Mouse (Mus musculus) neural tube, embryonic 12.5 days (tissue): ENCODE measurements at regions not wholly inside any gene's neighbourhood (a gene's known extent, or its start where the extent isn't known, plus 50 kb on each side); places are given as distances from the start of the nearest gene placed in this dataset.

Experiments
- ATAC-seq: fragments of 200-750 bp; cut with Nextera tagmentation; 2 replicates; pipeline ENCODE4 v1.8.0; 2017; ENCODE audit warnings: low read depth, mild to moderate bottlenecking, moderate TSS enrichment, moderate library complexity; ENCODE audit not compliant: low FRiP score
- H3K27ac ChIP-seq: fragments of 300-500 bp; sonication (generic); 2 replicates; pipeline ENCODE4 v1.5.1; 2016
- H3K27me3 ChIP-seq: fragments of 300-500 bp; sonication (generic); replicated peaks from 2 replicates; pipeline ENCODE4 v1.6.1; 2016; ENCODE audit warnings: mild to moderate bottlenecking
- H3K36me3 ChIP-seq: fragments of 300-500 bp; sonication (generic); 2 replicates; pipeline ENCODE4 v1.6.1; 2016; ENCODE audit warnings: mild to moderate bottlenecking
- H3K4me1 ChIP-seq: fragments of 300-500 bp; sonication (generic); 2 replicates; pipeline ENCODE4 v1.6.1; 2016
- H3K4me2 ChIP-seq: fragments of 300-500 bp; sonication (generic); replicated peaks from 2 replicates; pipeline ENCODE4 v1.6.1; 2016; ENCODE audit warnings: mild to moderate bottlenecking
- H3K4me3 ChIP-seq: fragments of 300-500 bp; sonication (generic); 2 replicates; pipeline ENCODE4 v1.5.1; 2016
- H3K9ac ChIP-seq: fragments of 300-500 bp; sonication (generic); 2 replicates; pipeline ENCODE4 v1.6.1; 2016; ENCODE audit warnings: mild to moderate bottlenecking
- H3K9me3 ChIP-seq: fragments of 300-500 bp; sonication (generic); 2 replicates; pipeline ENCODE4 v1.6.1; 2016; ENCODE audit warnings: mild to moderate bottlenecking
- WGBS: fragments of 180-500 bp; shearing (Covaris S2); methylation state at CpG from one replicate; pipeline ENCODE4 v1.1.7; 2016; 5-methylcytosine and 5-hydroxymethylcytosine counted together

GRCm38 (mm10) chr7:133521936-133522335 is 80.0 kb downstream of the Tex36 start:
- no peaks in the 10 kb centered on the region for H3K4me1 ChIP-seq
- no peak for ATAC-seq
- WGBS = 94% methylated on average over 3 of the region's 3 CpGs
- H3K4me3 ChIP-seq = no peak overlapping the region
- H3K9me3 ChIP-seq = no peaks in the 10 kb centered on the region
- no peaks in the 10 kb centered on the region for H3K36me3 ChIP-seq
- no peak overlapping the region for H3K9ac ChIP-seq
- H3K27me3 ChIP-seq = no peaks in the 10 kb centered on the region
- H3K4me2 ChIP-seq = no peak overlapping the region
- no peak overlapping the region for H3K27ac ChIP-seq

- Histone ChIP-seq H3K4me2 (no peak overlapping the region), H3K36me3 (no peaks in the 10 kb centered on the region), H3K27me3 (no peaks in the 10 kb centered on the region), H3K9ac (no peak overlapping the region), H3K4me1 (no peaks in the 10 kb centered on the region), H3K9me3 (no peaks in the 10 kb centered on the region), H3K4me3 (no peak overlapping the region), H3K27ac (no peak overlapping the region)
- no peak for ATAC-seq
- WGBS = 92% methylated on average over 3 of the region's 3 CpGs
These were observed 83.0 kb downstream of the Tex36 start for GRCm38 (mm10) chr7:133518926-133519325.

- Histone ChIP-seq H3K4me2 (no peak overlapping the region), H3K9me3 (no peaks in the 10 kb centered on the region), H3K36me3 (no peaks in the 10 kb centered on the region), H3K4me3 (no peak overlapping the region), H3K27ac (no peak overlapping the region), H3K4me1 (no peaks in the 10 kb centered on the region), H3K27me3 (no peaks in the 10 kb centered on the region), H3K9ac (no peak overlapping the region)
- ATAC-seq = no peak
- WGBS = 91% methylated on average over 5 of the region's 5 CpGs
These were observed 84.4 kb downstream of the Tex36 start for GRCm38 (mm10) chr7:133517576-133517975.

- Histone ChIP-seq H3K9me3 (no peaks in the 10 kb centered on the region), H3K4me2 (no peak overlapping the region), H3K27me3 (no peaks in the 10 kb centered on the region), H3K9ac (no peak overlapping the region), H3K4me3 (no peak overlapping the region), H3K36me3 (no peaks in the 10 kb centered on the region), H3K27ac (no peak overlapping the region), H3K4me1 (peaks cover 7% of the 10 kb centered on the region; the same call in 1 of the 2 replicates)
- 74% methylated on average over 5 of the region's 5 CpGs for WGBS
- no peak for ATAC-seq
These were observed 91.0 kb downstream of the Tex36 start for GRCm38 (mm10) chr7:133510926-133511325.

- no peak overlapping the region for H3K4me2 ChIP-seq
- 42% methylated on average over 4 of the region's 4 CpGs for WGBS
- peaks cover 7% of the 10 kb centered on the region; the same call in 1 of the 2 replicates for H3K4me1 ChIP-seq
- no peak overlapping the region for H3K4me3 ChIP-seq
- no peaks in the 10 kb centered on the region for H3K27me3 ChIP-seq
- H3K9ac ChIP-seq = no peak overlapping the region
- H3K36me3 ChIP-seq = no peaks in the 10 kb centered on the region
- no peak for ATAC-seq
- no peak overlapping the region for H3K27ac ChIP-seq
- H3K9me3 ChIP-seq = no peaks in the 10 kb centered on the region
These were observed 92.5 kb downstream of the Tex36 start for GRCm38 (mm10) chr7:133509486-133509885.

GRCm38 (mm10) chr7:133508370-133509012 is 93.5 kb downstream of the Tex36 start:
- H3K27ac ChIP-seq = no peak overlapping the region
- ATAC-seq = no peak
- no peak overlapping the region for H3K9ac ChIP-seq
- no peaks in the 10 kb centered on the region for H3K9me3 ChIP-seq
- no peaks in the 10 kb centered on the region for H3K27me3 ChIP-seq
- H3K4me1 ChIP-seq = peaks cover 7% of the 10 kb centered on the region; the same call in 1 of the 2 replicates
- no peak overlapping the region for H3K4me3 ChIP-seq
- H3K36me3 ChIP-seq = no peaks in the 10 kb centered on the region
- no peak overlapping the region for H3K4me2 ChIP-seq
- WGBS = 73% methylated on average over 11 of the region's 11 CpGs

- Histone ChIP-seq H3K27me3 (no peaks in the 10 kb centered on the region), H3K9ac (no peak overlapping the region), H3K4me3 (no peak overlapping the region), H3K4me1 (peaks cover 7% of the 10 kb centered on the region), H3K36me3 (no peaks in the 10 kb centered on the region), H3K4me2 (no peak overlapping the region), H3K27ac (no peak overlapping the region), H3K9me3 (no peaks in the 10 kb centered on the region)
- 89% methylated on average over 2 of the region's 2 CpGs for WGBS
- no peak for ATAC-seq
These were observed 96.3 kb downstream of the Tex36 start for GRCm38 (mm10) chr7:133505628-133506027.

- ATAC-seq = no peak
- Histone ChIP-seq H3K9ac (no peak overlapping the region), H3K4me3 (no peak overlapping the region), H3K36me3 (no peaks in the 10 kb centered on the region), H3K4me2 (no peak overlapping the region), H3K4me1 (no peaks in the 10 kb centered on the region; the same call in 1 of the 2 replicates), H3K27me3 (no peaks in the 10 kb centered on the region), H3K27ac (no peak overlapping the region), H3K9me3 (no peaks in the 10 kb centered on the region)
- WGBS = 86% methylated on average over 5 of the region's 5 CpGs
These were observed 98.0 kb downstream of the Tex36 start for GRCm38 (mm10) chr7:133503946-133504345.

- no peaks in the 10 kb centered on the region for H3K36me3 ChIP-seq
- no peaks in the 10 kb centered on the region for H3K9me3 ChIP-seq
- no peaks in the 10 kb centered on the region; the same call in 1 of the 2 replicates for H3K4me1 ChIP-seq
- whole genome bisulfite sequencing = 48% methylated on average over 4 of the region's 4 CpGs
- H3K9ac ChIP-seq = no peak overlapping the region
- H3K4me3 ChIP-seq = no peak overlapping the region
- H3K27me3 ChIP-seq = no peaks in the 10 kb centered on the region
- H3K27ac ChIP-seq = no peak overlapping the region
- ATAC-seq = no peak
- no peak overlapping the region for H3K4me2 ChIP-seq
These were observed 99.2 kb downstream of the Tex36 start for GRCm38 (mm10) chr7:133502731-133503130.

- no peak for ATAC-seq
- Histone ChIP-seq H3K36me3 (no peaks in the 10 kb centered on the region), H3K27me3 (no peaks in the 10 kb centered on the region), H3K27ac (no peak overlapping the region), H3K4me2 (no peak overlapping the region), H3K9me3 (no peaks in the 10 kb centered on the region), H3K4me1 (peaks cover 9% of the 10 kb centered on the region; the same call in 1 of the 2 replicates), H3K9ac (no peak overlapping the region), H3K4me3 (no peak overlapping the region)
- WGBS = 97% methylated on average over 3 of the region's 3 CpGs
These were observed 104.4 kb downstream of the Tex36 start for GRCm38 (mm10) chr7:133497551-133497950.

- Histone ChIP-seq H3K4me3 (no peak overlapping the region), H3K27ac (no peak overlapping the region)
- 43% methylated on average over 8 of the region's 8 CpGs for WGBS
These were observed 106.9 kb downstream of the Tex36 start for GRCm38 (mm10) chr7:133494982-133495550.

GRCm38 (mm10) chr7:133494256-133494981 is 107.5 kb downstream of the Tex36 start:
- no peak overlapping the region for H3K4me2 ChIP-seq
- ATAC-seq = no peak
- no peaks in the 10 kb centered on the region for H3K36me3 ChIP-seq
- WGBS = 64% methylated on average over 10 of the region's 10 CpGs
- no peak overlapping the region for H3K4me3 ChIP-seq
- peaks cover 9% of the 10 kb centered on the region; the same call in 1 of the 2 replicates for H3K4me1 ChIP-seq
- no peaks in the 10 kb centered on the region for H3K27me3 ChIP-seq
- H3K27ac ChIP-seq = no peak overlapping the region
- no peak overlapping the region for H3K9ac ChIP-seq
- no peaks in the 10 kb centered on the region for H3K9me3 ChIP-seq

More at GRCm38 (mm10) chr7:133494982-133495550, 106.9 kb downstream of the Tex36 start:
- no peak overlapping the region for H3K9ac ChIP-seq
- no peak overlapping the region for H3K4me2 ChIP-seq
- H3K9me3 ChIP-seq = no peaks in the 10 kb centered on the region
- peaks cover 9% of the 10 kb centered on the region; the same call in 1 of the 2 replicates for H3K4me1 ChIP-seq
- no peaks in the 10 kb centered on the region for H3K27me3 ChIP-seq
- no peaks in the 10 kb centered on the region for H3K36me3 ChIP-seq
- ATAC-seq = no peak
